Mouse (Mus musculus) hindbrain, embryonic 14.5 days (tissue): Measurements from ENCODE around the gene Tnfaip6. TPM values are rescaled to one million over a fixed set of nuclear protein-coding genes. Genes with fewer than 3 reads are reported as not detected.

ENCODE experiments used
- polyA plus RNA-seq: library from polyadenylated mRNA; unstranded; fragments of >200 nt; fragmentation: Nextera tagmentation; extraction: Ambion mirVana; gene quantifications from 2 replicates; pipeline ENCODE4 v1.2.1, GENCODE M21; 2014

The Tnfaip6 gene
- polyA plus RNA-seq, 1 experiment from 2014 or later = 3.2 TPM

Other genes with a start within 250 kb of the Tnfaip6 start
- 7.5 and 8.6 TPM in 2 replicates for gene Rbm43, start 102.8 kb upstream of the Tnfaip6 start, polyA plus RNA-seq
- 4.5 and 4.7 TPM in 2 replicates for gene Nmi, start 64.5 kb upstream of the Tnfaip6 start, polyA plus RNA-seq
- gene Rif1, start 34.8 kb downstream of the Tnfaip6 start, polyA plus RNA-seq = 25.5 and 32.4 TPM in 2 replicates